Mouse (Mus musculus): ENCODE results near the gene Mrto4. TPM values are rescaled to one million over a fixed set of nuclear protein-coding genes. Genes with fewer than 3 reads are reported as not detected.

The Mrto4 gene
- polyA plus RNA-seq, 1 experiment from 2014 or later: 132 TPM

- Histone ChIP-seq H3K4me2 (ENCODE audit: low read length) (peak within 1 kb of the TSS; percentile 93), H3K27ac (ENCODE audit: low read depth) (peak within 1 kb of the TSS; percentile 78), H3K4me1 (replicated peaks; ENCODE audit: control insufficient read depth, insufficient read depth, low read length) (peaks cover 15% of the 10 kb centered on the region; the same call in 1 of the 2 replicates), H3K9ac (ENCODE audit: low read length) (peak within 1 kb of the TSS; percentile 88), H3K27me3 (replicated peaks; ENCODE audit: control insufficient read depth, insufficient read depth, low read length) (no peaks in the 10 kb centered on the region), H3K4me3 (ENCODE audit: low read depth, low read length) (peak within 1 kb of the TSS; percentile 95), H3K9me3 (ENCODE audit: control insufficient read depth, low read length) (no peaks in the 10 kb centered on the region), H3K36me3 (ENCODE audit: control insufficient read depth, insufficient read depth, low read length) (peaks cover 17% of the 10 kb centered on the region)
- ATAC-seq (replicated peaks; ENCODE audit: low FRiP score, low TSS enrichment, low read depth) (peak; percentile 90), DNase-seq (ENCODE audit: low spot score) (peak; percentile 99)
- under 1% methylated on average over 63 of the region's 63 CpGs for WGBS
These were observed 42.0 kb downstream of the Mrto4 start, which contains the start of the genes Pqlc2 and Akr7a5 for GRCm38 (mm10) chr4:139310171-139310898. Gene Pqlc2, minus strand, starts transcription at chr4:139310708. Gene Akr7a5, plus strand, starts transcription at chr4:139310744.

DNA sequence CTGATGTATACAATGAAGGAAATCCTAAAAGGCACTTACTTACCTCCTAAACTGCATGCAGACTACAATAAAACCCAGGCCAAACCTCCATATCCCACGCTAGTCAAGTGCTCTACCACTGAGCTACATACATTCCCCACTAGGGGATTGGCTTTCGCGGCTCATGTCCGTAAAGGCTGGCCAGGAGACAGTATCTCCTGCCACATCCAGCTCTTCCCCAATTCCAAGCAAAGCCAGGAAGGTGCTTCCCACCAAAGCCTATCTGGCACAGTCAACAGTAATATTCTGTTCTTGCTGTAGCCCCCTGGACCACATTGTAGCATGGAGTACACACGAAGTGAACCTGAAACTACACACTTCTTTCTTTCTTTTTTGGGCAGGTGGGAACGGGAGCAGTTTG, 42.7 kb downstream of the Mrto4 start:
- peaks cover 15% of the 10 kb centered on the region; the same call in 1 of the 2 replicates for H3K4me1 ChIP-seq (replicated peaks; ENCODE audit: control insufficient read depth, insufficient read depth, low read length)
- peaks cover 10% of the 10 kb centered on the region for H3K36me3 ChIP-seq (ENCODE audit: control insufficient read depth, insufficient read depth, low read length)
- no peak for ATAC-seq (replicated peaks; ENCODE audit: low FRiP score, low TSS enrichment, low read depth)
- H3K4me3 ChIP-seq (ENCODE audit: low read depth, low read length): peak overlapping the region; percentile 95
- peak overlapping the region; percentile 93 for H3K4me2 ChIP-seq (ENCODE audit: low read length)
- no peak overlapping the region for H3K27ac ChIP-seq (ENCODE audit: low read depth)
- H3K27me3 ChIP-seq (replicated peaks; ENCODE audit: control insufficient read depth, insufficient read depth, low read length): no peaks in the 10 kb centered on the region
- H3K9ac ChIP-seq (ENCODE audit: low read length): peak overlapping the region; percentile 88
- WGBS: 19% methylated on average over 6 of the region's 6 CpGs
- no peak for DNase-seq (ENCODE audit: low spot score)
- H3K9me3 ChIP-seq (ENCODE audit: control insufficient read depth, low read length): no peaks in the 10 kb centered on the region

- 87% methylated on average over 5 of the region's 5 CpGs for WGBS
- Histone ChIP-seq H3K27ac (ENCODE audit: low read depth) (no peak overlapping the region), H3K4me1 (replicated peaks; ENCODE audit: control insufficient read depth, insufficient read depth, low read length) (peaks cover 15% of the 10 kb centered on the region; the same call in 1 of the 2 replicates), H3K27me3 (replicated peaks; ENCODE audit: control insufficient read depth, insufficient read depth, low read length) (no peaks in the 10 kb centered on the region), H3K9me3 (ENCODE audit: control insufficient read depth, low read length) (no peaks in the 10 kb centered on the region), H3K9ac (ENCODE audit: low read length) (no peak overlapping the region), H3K36me3 (ENCODE audit: control insufficient read depth, insufficient read depth, low read length) (peaks cover 8% of the 10 kb centered on the region; the same call in 1 of the 2 replicates), H3K4me2 (ENCODE audit: low read length) (no peak overlapping the region), H3K4me3 (ENCODE audit: low read depth, low read length) (no peak overlapping the region)
- DNase-seq (ENCODE audit: low spot score) (no peak), ATAC-seq (replicated peaks; ENCODE audit: low FRiP score, low TSS enrichment, low read depth) (no peak)
These were observed 44.5 kb downstream of the Mrto4 start for GRCm38 (mm10) chr4:139307916-139308315.

- H3K4me2 ChIP-seq (ENCODE audit: low read length): no peak overlapping the region
- no peaks in the 10 kb centered on the region for H3K27me3 ChIP-seq (replicated peaks; ENCODE audit: control insufficient read depth, insufficient read depth, low read length)
- no peak overlapping the region for H3K9ac ChIP-seq (ENCODE audit: low read length)
- DNase-seq (ENCODE audit: low spot score): no peak
- no peak overlapping the region for H3K27ac ChIP-seq (ENCODE audit: low read depth)
- 87% methylated on average over 3 of the region's 3 CpGs for WGBS
- ATAC-seq (replicated peaks; ENCODE audit: low FRiP score, low TSS enrichment, low read depth): no peak
- peaks cover 17% of the 10 kb centered on the region; the same call in 1 of the 2 replicates for H3K36me3 ChIP-seq (ENCODE audit: control insufficient read depth, insufficient read depth, low read length)
- H3K9me3 ChIP-seq (ENCODE audit: control insufficient read depth, low read length): no peaks in the 10 kb centered on the region
- H3K4me1 ChIP-seq (replicated peaks; ENCODE audit: control insufficient read depth, insufficient read depth, low read length): 0 out of 2 replicates have a peak, but pooled peaks cover 7% of the 10 kb centered on the region
- H3K4me3 ChIP-seq (ENCODE audit: low read depth, low read length): no peak overlapping the region
These were observed 46.9 kb downstream of the Mrto4 start for GRCm38 (mm10) chr4:139305521-139305920.

GRCm38 (mm10) chr4:139302241-139302640, 50.1 kb downstream of the Mrto4 start:
- H3K4me3 ChIP-seq (ENCODE audit: low read depth, low read length): no peak overlapping the region
- DNase-seq (ENCODE audit: low spot score) (no peak), ATAC-seq (replicated peaks; ENCODE audit: low FRiP score, low TSS enrichment, low read depth) (no peak)
- H3K4me1 ChIP-seq (replicated peaks; ENCODE audit: control insufficient read depth, insufficient read depth, low read length): no peaks in the 10 kb centered on the region
- H3K36me3 ChIP-seq (ENCODE audit: control insufficient read depth, insufficient read depth, low read length): peaks cover 20% of the 10 kb centered on the region; the same call in 1 of the 2 replicates
- no peaks in the 10 kb centered on the region for H3K9me3 ChIP-seq (ENCODE audit: control insufficient read depth, low read length)
- no peak overlapping the region for H3K4me2 ChIP-seq (ENCODE audit: low read length)
- no peak overlapping the region for H3K27ac ChIP-seq (ENCODE audit: low read depth)
- no peak overlapping the region for H3K9ac ChIP-seq (ENCODE audit: low read length)
- no peaks in the 10 kb centered on the region for H3K27me3 ChIP-seq (replicated peaks; ENCODE audit: control insufficient read depth, insufficient read depth, low read length)
- WGBS: 65% methylated on average over 5 of the region's 5 CpGs

DNA sequence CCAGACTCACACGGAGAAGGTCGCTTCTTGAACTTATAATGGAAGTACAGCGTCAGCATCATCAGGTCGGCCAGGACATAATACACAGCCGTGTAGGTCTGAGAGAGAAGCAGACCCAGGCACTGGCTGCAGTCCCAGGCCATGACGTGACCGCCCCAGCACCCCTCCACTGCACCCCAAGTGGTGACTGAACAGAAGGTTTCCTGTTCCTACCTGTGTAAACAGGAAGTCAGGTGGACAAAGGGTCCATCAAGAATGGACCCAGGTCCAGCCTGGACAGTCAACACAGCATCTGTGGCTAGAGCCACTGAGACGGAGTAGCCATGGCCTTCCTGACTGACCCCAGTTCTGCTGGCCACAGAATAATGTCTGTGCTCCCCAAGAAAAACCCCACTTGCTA, 50.6 kb downstream of the Mrto4 start:
- no peak for DNase-seq (ENCODE audit: low spot score)
- 90% methylated on average over 8 of the region's 8 CpGs for WGBS
- no peak overlapping the region for H3K4me3 ChIP-seq (ENCODE audit: low read depth, low read length)
- H3K36me3 ChIP-seq (ENCODE audit: control insufficient read depth, insufficient read depth, low read length): peaks cover 20% of the 10 kb centered on the region; the same call in 1 of the 2 replicates
- H3K4me2 ChIP-seq (ENCODE audit: low read length): no peak overlapping the region
- H3K27me3 ChIP-seq (replicated peaks; ENCODE audit: control insufficient read depth, insufficient read depth, low read length): no peaks in the 10 kb centered on the region
- no peaks in the 10 kb centered on the region; the same call in 1 of the 2 replicates for H3K4me1 ChIP-seq (replicated peaks; ENCODE audit: control insufficient read depth, insufficient read depth, low read length)
- H3K9me3 ChIP-seq (ENCODE audit: control insufficient read depth, low read length): no peaks in the 10 kb centered on the region
- H3K27ac ChIP-seq (ENCODE audit: low read depth): no peak overlapping the region
- H3K9ac ChIP-seq (ENCODE audit: low read length): no peak overlapping the region
- no peak for ATAC-seq (replicated peaks; ENCODE audit: low FRiP score, low TSS enrichment, low read depth)

DNA sequence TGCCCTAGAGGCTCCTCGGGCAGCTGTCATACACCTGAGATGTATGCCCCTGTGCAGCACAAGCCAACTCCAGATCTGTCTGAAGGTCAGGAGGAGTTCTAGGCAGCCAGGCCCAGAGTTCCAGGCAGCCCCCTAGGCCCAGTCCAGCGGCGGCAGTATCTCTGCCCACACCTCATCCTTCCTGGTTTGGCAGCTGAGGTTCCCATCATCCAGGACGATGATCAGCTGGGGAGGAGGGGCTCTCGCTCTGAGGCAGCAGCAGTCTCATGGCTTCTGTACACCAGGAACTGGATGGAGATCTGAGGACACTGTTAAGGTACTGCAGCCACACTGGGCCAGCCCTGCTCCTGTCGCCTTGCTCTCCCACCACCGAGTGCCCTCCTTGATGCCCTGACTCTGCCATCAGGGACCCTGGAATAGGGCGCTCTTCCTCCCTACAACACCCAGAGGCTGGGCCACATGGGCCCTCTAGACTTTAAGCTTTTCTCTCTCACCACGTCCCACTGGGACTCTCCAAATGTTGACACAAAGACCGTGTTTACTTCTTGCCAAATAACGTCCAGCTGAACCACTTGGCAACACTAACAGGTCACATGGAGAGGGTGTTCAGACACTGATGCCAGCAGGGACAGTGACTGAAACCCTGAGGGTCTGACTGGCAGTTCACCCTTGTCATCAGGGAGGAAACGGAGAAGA, 53.6 kb downstream of the Mrto4 start:
- Histone ChIP-seq H3K4me3 (ENCODE audit: low read depth, low read length) (no peak overlapping the region), H3K36me3 (ENCODE audit: control insufficient read depth, insufficient read depth, low read length) (peaks cover 17% of the 10 kb centered on the region; the same call in 1 of the 2 replicates)

DNA sequence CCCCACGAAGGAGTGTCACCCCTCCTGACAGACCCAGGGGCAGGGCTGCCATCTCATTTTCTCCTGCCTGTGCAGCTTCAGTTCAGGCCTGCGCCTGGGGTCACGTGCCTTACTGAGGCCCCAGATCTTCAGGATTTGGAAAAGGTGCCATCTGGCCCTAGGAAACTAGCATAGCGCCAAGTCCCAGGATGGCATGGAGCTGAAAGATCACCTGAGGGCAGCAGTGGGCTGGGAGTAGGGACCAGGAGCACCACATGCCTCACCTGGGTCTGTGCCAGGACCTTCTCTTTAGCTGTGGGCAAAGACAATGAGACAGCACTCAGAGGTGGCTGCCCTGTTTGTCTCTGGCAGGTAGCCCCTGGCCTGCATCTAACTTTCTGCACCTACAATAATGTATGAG, 54.8 kb downstream of the Mrto4 start:
- H3K4me2 ChIP-seq (ENCODE audit: low read length): no peak overlapping the region
- ATAC-seq (replicated peaks; ENCODE audit: low FRiP score, low TSS enrichment, low read depth) (no peak), DNase-seq (ENCODE audit: low spot score) (no peak)
- no peaks in the 10 kb centered on the region for H3K9me3 ChIP-seq (ENCODE audit: control insufficient read depth, low read length)
- 87% methylated on average over 4 of the region's 4 CpGs for WGBS
- H3K4me3 ChIP-seq (ENCODE audit: low read depth, low read length): no peak overlapping the region
- H3K9ac ChIP-seq (ENCODE audit: low read length): no peak overlapping the region
- no peaks in the 10 kb centered on the region for H3K27me3 ChIP-seq (replicated peaks; ENCODE audit: control insufficient read depth, insufficient read depth, low read length)
- H3K36me3 ChIP-seq (ENCODE audit: control insufficient read depth, insufficient read depth, low read length): peaks cover 10% of the 10 kb centered on the region; the same call in 1 of the 2 replicates
- no peak overlapping the region for H3K27ac ChIP-seq (ENCODE audit: low read depth)
- no peaks in the 10 kb centered on the region; the same call in 1 of the 2 replicates for H3K4me1 ChIP-seq (replicated peaks; ENCODE audit: control insufficient read depth, insufficient read depth, low read length)

More for the DNA sequence above, 53.6 kb downstream of the Mrto4 start:
- no peak for DNase-seq (ENCODE audit: low spot score)
- WGBS: 73% methylated on average over 12 of the region's 12 CpGs
- H3K27ac ChIP-seq (ENCODE audit: low read depth): no peak overlapping the region
- no peaks in the 10 kb centered on the region; the same call in 1 of the 2 replicates for H3K4me1 ChIP-seq (replicated peaks; ENCODE audit: control insufficient read depth, insufficient read depth, low read length)
- no peaks in the 10 kb centered on the region for H3K9me3 ChIP-seq (ENCODE audit: control insufficient read depth, low read length)
- no peak for ATAC-seq (replicated peaks; ENCODE audit: low FRiP score, low TSS enrichment, low read depth)
- H3K9ac ChIP-seq (ENCODE audit: low read length): no peak overlapping the region
- H3K4me2 ChIP-seq (ENCODE audit: low read length): no peak overlapping the region
- H3K27me3 ChIP-seq (replicated peaks; ENCODE audit: control insufficient read depth, insufficient read depth, low read length): no peaks in the 10 kb centered on the region

All from intestine, embryonic 14.5 days (tissue).